ENCODE assay signal across 7 mouse cellular contexts in genomic region chr17:10493124-10493523, GRCm38 (mm10).
DNase-seq lines count a peak whose midpoint lies in the region; ATAC-seq and TF ChIP-seq lines count a peak whose summit lies in the region.

No protein-coding gene starts in this region.

- no peaks in the 10 kb centered on the region for H3K79me2 ChIP-seq in heart, adult 2 months (replicated peaks; ENCODE audit: control insufficient read depth, insufficient read depth, low read length)

- no peak overlapping the region for H3K4me2 ChIP-seq in liver, postnatal 0 days (ENCODE audit: low read depth, low read length)

- no peaks in the 10 kb centered on the region for H3K36me3 ChIP-seq in liver, postnatal 0 days (replicated peaks; ENCODE audit: insufficient read depth, low read length)
- H3K36me3 ChIP-seq in heart, adult 2 months (ENCODE audit: control insufficient read depth, insufficient read depth, low read length) = peaks cover 5% of the 10 kb centered on the region

- ATAC-seq in liver, postnatal 0 days = no peak
- ATAC-seq in megakaryocyte progenitor cell, adult 5-6 weeks (replicated peaks; ENCODE audit: poor library complexity) = no peak

- no peaks in the 10 kb centered on the region for H3K4me1 ChIP-seq in liver, postnatal 0 days (ENCODE audit: insufficient read depth)
- H3K4me1 ChIP-seq in heart, adult 2 months (ENCODE audit: control insufficient read depth, insufficient read depth, low read length) = peaks cover 26% of the 10 kb centered on the region

- TF ChIP-seq CTCF in liver, postnatal 0 days (IDR thresholded peaks at IDR 0.05; ENCODE audit: low read depth) = peak; percentile 74
- peak; percentile 96 for TF ChIP-seq CTCF in heart, adult 2 months (IDR thresholded peaks at IDR 0.05)

- no peak overlapping the region for H3K9ac ChIP-seq in liver, postnatal 0 days (replicated peaks)
- no peak overlapping the region for H3K9ac ChIP-seq in heart, adult 2 months (ENCODE audit: low read depth, low read length)

- TF ChIP-seq POLR2A in heart, adult 2 months (IDR thresholded peaks at IDR 0.05; ENCODE audit: insufficient read depth, low read depth, low read length) = peak; percentile 47; the same call in 1 of the 2 replicates

- H3K9me3 ChIP-seq in liver, postnatal 0 days (ENCODE audit: low read length) = no peaks in the 10 kb centered on the region

- no peak overlapping the region for H3K27ac ChIP-seq in liver, postnatal 0 days (ENCODE audit: low read depth)
- H3K27ac ChIP-seq in heart, adult 2 months = peak overlapping the region; percentile 68

- intact Hi-C loops in heart, adult 2 months (cut with DNase I) = loop anchor here (2.0 to 5.0 kb wide), 7 partner anchors 121 to 1326 kb away; partner anchors contain the start of gene Qk

- no peak for DNase-seq in liver, postnatal 0 days
- no peak for DNase-seq in liver
- DNase-seq in brain, adult 2 months (ENCODE audit: low read depth, low spot score) = peak; percentile 92
- DNase-seq in heart, adult 2 months = peak; percentile 71 to 80
- peak; percentile 65 for DNase-seq in kidney, postnatal 14 days
- peak; percentile 76 for DNase-seq in skeletal muscle tissue, adult 2 months (ENCODE audit: low read depth, low spot score)

- H3K4me3 ChIP-seq in liver, postnatal 0 days (ENCODE audit: low read depth, low read length) = no peak overlapping the region
- H3K4me3 ChIP-seq in heart, adult 2 months = no peak overlapping the region

- TF ChIP-seq EP300 in liver, postnatal 0 days (IDR thresholded peaks at IDR 0.05; ENCODE audit: low read depth) = no peak
- TF ChIP-seq EP300 in heart, adult 2 months (IDR thresholded peaks at IDR 0.05; ENCODE audit: insufficient read depth, low read depth, low read length) = peak; percentile 99

- 31% methylated on average over 3 of the region's 3 CpGs for WGBS in liver, postnatal 0 days (ENCODE audit: insufficient replicate concordance)
- WGBS in heart, adult 2 months = 1% methylated on average over 3 of the region's 3 CpGs

- no peaks in the 10 kb centered on the region for H3K27me3 ChIP-seq in liver, postnatal 0 days (ENCODE audit: insufficient read depth, low read length)
- no peaks in the 10 kb centered on the region for H3K27me3 ChIP-seq in heart, adult 2 months (ENCODE audit: control insufficient read depth, insufficient read depth, low read length)

Comparison
In these comparisons a context has a peak if more than half of its experiments do, and no peak if none do; other contexts are left out.
1. DNase-seq: peak in brain, adult 2 months (single experiment), heart, adult 2 months (2 of 2), kidney, postnatal 14 days (single experiment) and skeletal muscle tissue, adult 2 months (single experiment); none in liver, postnatal 0 days (single experiment) and liver (single experiment).